Mouse (Mus musculus) G1E (cell line): ENCODE measurements around the gene Abcg5. TPM values are rescaled to one million over a fixed set of nuclear protein-coding genes. Genes with fewer than 3 reads are reported as not detected.

Source experiments
- ATAC-seq: 2 replicates; pipeline ENCODE4 v1.8.0; 2016; ENCODE audit warnings: mild to moderate bottlenecking; ENCODE audit not compliant: insufficient number of reproducible peaks, poor library complexity, low FRiP score, severe bottlenecking; ENCODE audit errors: extremely low read depth
- DNase-seq: peaks from one replicate; pipeline ENCODE4 v3.0.0; 2012; ENCODE audit warnings: low spot score
- H3K27me3 ChIP-seq: 2 replicates; pipeline ENCODE4 v1.6.1; 2012; ENCODE audit warnings: mild to moderate bottlenecking, low read length, inconsistent platforms; ENCODE audit not compliant: insufficient read depth
- H3K36me3 ChIP-seq: replicated peaks from 2 replicates; pipeline ENCODE3; 2012; ENCODE audit warnings: mild to moderate bottlenecking, inconsistent platforms
- H3K4me1 ChIP-seq: 2 replicates; pipeline ENCODE4 v1.6.1; 2012; ENCODE audit warnings: low read depth, low read length, inconsistent platforms, mixed read lengths; ENCODE audit not compliant: insufficient read depth
- H3K4me3 ChIP-seq: 2 replicates; pipeline ENCODE4 v1.5.1; 2012; ENCODE audit warnings: low read depth, mild to moderate bottlenecking, inconsistent platforms, low read length, moderate library complexity, mixed read lengths
- H3K9me3 ChIP-seq: replicated peaks from 2 replicates; pipeline ENCODE4 v1.6.1; 2012; ENCODE audit warnings: inconsistent platforms
- CTCF ChIP-seq: IDR thresholded peaks from 2 replicates; pipeline ENCODE4 v1.5.1; 2012; ENCODE audit warnings: low read depth, low read length, inconsistent platforms, mixed read lengths
- GATA1 ChIP-seq: IDR thresholded peaks from 2 replicates; pipeline ENCODE4 v1.6.1; 2012; ENCODE audit warnings: borderline replicate concordance, low read length, inconsistent platforms, mixed read lengths
- GATA2 ChIP-seq: IDR thresholded peaks from 2 replicates; pipeline ENCODE4 v1.6.1; 2012; ENCODE audit warnings: low read depth, low read length, inconsistent platforms, borderline replicate concordance
- POLR2AphosphoS5 ChIP-seq: IDR thresholded peaks from 2 replicates; pipeline ENCODE4 v1.6.1; 2012; ENCODE audit warnings: low read depth, low read length, inconsistent platforms; ENCODE audit not compliant: insufficient replicate concordance
- TAL1 ChIP-seq: conservative IDR thresholded peaks from 2 replicates; pipeline ENCODE4 v1.6.1; 2012; ENCODE audit warnings: low read depth, low read length, inconsistent platforms, mixed read lengths
- polyA plus RNA-seq: library from polyadenylated mRNA; stranded (reverse); fragments of >175 nt; gene quantifications from 2 replicates; pipeline ENCODE4 v1.2.3, GENCODE M21; 2012
- total RNA-seq, 2 experiments: library from RNA; stranded (forward) in 1 of 2; stranded (reverse) in 1 of 2; fragments of 200-1000 nt in 1 of 2; fragments of >200 nt in 1 of 2; fragmentation: Nextera tagmentation in 1 of 2; gene quantifications; 2 replicates each; pipeline ENCODE4 v1.2.3; 2014 to 2017

The Abcg5 gene
- total and polyA plus RNA-seq, 3 experiments, result 0.16 TPM; not detected in 2

DNA sequence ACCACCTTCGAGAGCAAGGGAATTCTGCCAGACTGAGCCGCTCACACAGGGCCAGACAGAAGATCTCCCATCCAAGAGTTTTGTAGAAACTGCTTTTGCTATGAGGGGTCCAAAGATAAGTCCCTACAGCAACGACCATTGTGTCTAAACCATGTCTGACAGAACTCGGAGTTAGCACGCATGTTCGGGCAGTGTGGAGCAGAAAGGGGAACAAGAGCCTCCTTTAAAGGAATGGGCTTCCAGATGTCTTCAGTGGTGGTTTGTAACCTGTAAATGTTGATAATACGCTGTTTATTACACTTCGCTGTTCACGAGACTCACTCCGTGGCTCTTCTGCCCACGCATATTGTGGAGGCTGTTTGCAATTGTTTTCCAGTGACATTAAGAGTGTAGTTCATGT is 5.2 kb downstream of the Abcg5 start:
- no peaks in the 10 kb centered on the region for H3K9me3 ChIP-seq
- no peaks in the 10 kb centered on the region for H3K4me1 ChIP-seq
- TF ChIP-seq POLR2AphosphoS5 (no peak), GATA2 (no peak), TAL1 (no peak), GATA1 (no peak), CTCF (no peak)
- no peaks in the 10 kb centered on the region for H3K36me3 ChIP-seq
- ATAC-seq, result no peak
- no peak overlapping the region for H3K4me3 ChIP-seq
- no peak for DNase-seq
- H3K27me3 ChIP-seq, result peaks cover 28% of the 10 kb centered on the region

GRCm38 (mm10) chr17:84675951-84676366 is 6.9 kb downstream of the Abcg5 start, which contains the start of gene Abcg8:
TSS of gene Abcg8 (plus strand) at chr17:84676302.
- no peak within 1 kb of the TSS for H3K4me3 ChIP-seq
- no peak for ATAC-seq

GRCm38 (mm10) chr17:84675204-84675603 is 7.6 kb downstream of the Abcg5 start:
- Histone ChIP-seq H3K4me3 (no peak overlapping the region), H3K9me3 (no peaks in the 10 kb centered on the region), H3K36me3 (no peaks in the 10 kb centered on the region), H3K27me3 (peaks cover 11% of the 10 kb centered on the region), H3K4me1 (no peaks in the 10 kb centered on the region)
- no peak for TF ChIP-seq GATA2
- no peak for TF ChIP-seq GATA1
- no peak for TF ChIP-seq TAL1
- no peak for TF ChIP-seq POLR2AphosphoS5
- no peak for TF ChIP-seq CTCF
- DNase-seq, result no peak
- no peak for ATAC-seq

More at GRCm38 (mm10) chr17:84675951-84676366, 6.9 kb downstream of the Abcg5 start, which contains the start of gene Abcg8:
- H3K9me3 ChIP-seq, result no peaks in the 10 kb centered on the region
- H3K36me3 ChIP-seq, result no peaks in the 10 kb centered on the region
- DNase-seq, result no peak
- H3K4me1 ChIP-seq, result no peaks in the 10 kb centered on the region
- H3K27me3 ChIP-seq, result peaks cover 16% of the 10 kb centered on the region
- no peak for TF ChIP-seq GATA1
- TF ChIP-seq TAL1, result no peak
- no peak for TF ChIP-seq GATA2

- DNase-seq, result no peak
- H3K27me3 ChIP-seq, result peaks cover 11% of the 10 kb centered on the region
Observed at GRCm38 (mm10) chr17:84674048-84674447, 8.8 kb downstream of the Abcg5 start.

GRCm38 (mm10) chr17:84672376-84673369 is 10.1 kb downstream of the Abcg5 start:
- H3K4me1 ChIP-seq, result no peaks in the 10 kb centered on the region
- TF ChIP-seq GATA1, result no peak
- no peak for TF ChIP-seq CTCF
- TF ChIP-seq POLR2AphosphoS5, result no peak
- TF ChIP-seq GATA2, result no peak
- TF ChIP-seq TAL1, result no peak
- H3K36me3 ChIP-seq, result no peaks in the 10 kb centered on the region
- DNase-seq (no peak), ATAC-seq (no peak)
- no peak overlapping the region for H3K4me3 ChIP-seq
- no peaks in the 10 kb centered on the region for H3K9me3 ChIP-seq
- H3K27me3 ChIP-seq, result peaks cover 11% of the 10 kb centered on the region

More at GRCm38 (mm10) chr17:84674048-84674447, 8.8 kb downstream of the Abcg5 start:
- H3K4me3 ChIP-seq, result no peak overlapping the region
- no peaks in the 10 kb centered on the region for H3K36me3 ChIP-seq
- no peaks in the 10 kb centered on the region for H3K4me1 ChIP-seq
- TF ChIP-seq POLR2AphosphoS5 (no peak), TAL1 (no peak), GATA1 (no peak), CTCF (no peak), GATA2 (no peak)
- no peak for ATAC-seq
- H3K9me3 ChIP-seq, result no peaks in the 10 kb centered on the region

GRCm38 (mm10) chr17:84667848-84668247 is 15.0 kb downstream of the Abcg5 start:
- ATAC-seq, result no peak
- TF ChIP-seq GATA2, result no peak
- TF ChIP-seq TAL1, result no peak
- TF ChIP-seq CTCF, result no peak
- TF ChIP-seq GATA1, result no peak
- TF ChIP-seq POLR2AphosphoS5, result no peak
- Histone ChIP-seq H3K4me3 (no peak overlapping the region), H3K36me3 (no peaks in the 10 kb centered on the region), H3K9me3 (0 out of 2 replicates have a peak, but pooled peaks cover 2% of the 10 kb centered on the region), H3K27me3 (no peaks in the 10 kb centered on the region; the same call in 1 of the 2 replicates), H3K4me1 (no peaks in the 10 kb centered on the region)
- DNase-seq, result no peak
